Mouse (Mus musculus): ENCODE measurements at regions not wholly inside any gene's neighbourhood (a gene's known extent, or its start where the extent isn't known, plus 50 kb on each side); places are given as distances from the start of the nearest gene placed in this dataset.

GRCm38 (mm10) chr11:111722276-111722675 lies 656.3 kb downstream of the Kcnj2 start:
- no peak for DNase-seq (ENCODE audit: low spot score)

DNA sequence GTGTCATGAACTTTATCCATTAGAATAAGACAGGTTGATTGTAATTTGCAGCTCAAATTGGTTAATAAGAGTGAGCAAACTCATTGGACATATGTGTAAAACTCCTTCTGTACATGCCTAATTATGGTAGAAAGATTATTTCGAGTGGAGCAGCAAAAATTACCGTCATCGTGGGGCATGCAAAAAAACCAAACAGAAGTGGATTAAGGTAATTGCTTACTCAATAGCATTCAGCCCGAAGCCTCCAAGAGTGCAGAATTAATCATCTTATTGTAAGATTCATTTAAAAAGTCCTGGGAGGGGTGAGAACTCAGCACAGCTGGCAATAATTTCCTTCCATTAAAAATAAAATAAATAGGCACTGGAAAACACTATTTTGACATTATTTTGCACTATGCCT lies 662.2 kb downstream of the Kcnj2 start:
- DNase-seq (ENCODE audit: low spot score) = no peak

- no peak for DNase-seq (ENCODE audit: low spot score)
Measured at GRCm38 (mm10) chr11:111732096-111732495, 666.1 kb downstream of the Kcnj2 start.

- no peak for DNase-seq (ENCODE audit: low spot score)
Measured at GRCm38 (mm10) chr11:111735446-111735845, 669.5 kb downstream of the Kcnj2 start.

DNA sequence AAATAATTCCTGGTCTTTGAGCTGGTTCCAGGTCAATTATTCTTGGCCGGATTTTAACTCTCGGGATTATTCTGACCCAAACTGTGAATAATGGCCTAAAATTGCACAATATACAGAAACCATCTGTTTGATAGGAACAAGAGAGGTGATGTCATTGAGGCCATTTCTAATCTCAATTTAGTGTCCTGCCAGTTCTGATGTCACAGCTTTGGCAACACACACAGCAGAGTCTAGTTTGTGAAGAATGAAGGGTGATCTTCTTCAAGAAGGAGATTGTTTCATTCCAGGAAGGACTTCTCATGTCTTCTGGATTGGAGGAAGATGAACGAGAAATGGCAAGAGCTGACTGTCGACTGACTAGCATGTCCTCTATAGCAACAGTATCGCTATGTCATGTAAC lies 670.0 kb downstream of the Kcnj2 start:
- DNase-seq (ENCODE audit: low spot score) = no peak

GRCm38 (mm10) chr11:111743356-111743755 lies 677.4 kb downstream of the Kcnj2 start:
- no peak for DNase-seq (ENCODE audit: low spot score)

GRCm38 (mm10) chr11:111747262-111747946 lies 681.4 kb downstream of the Kcnj2 start:
- no peak for DNase-seq (ENCODE audit: low spot score)

DNA sequence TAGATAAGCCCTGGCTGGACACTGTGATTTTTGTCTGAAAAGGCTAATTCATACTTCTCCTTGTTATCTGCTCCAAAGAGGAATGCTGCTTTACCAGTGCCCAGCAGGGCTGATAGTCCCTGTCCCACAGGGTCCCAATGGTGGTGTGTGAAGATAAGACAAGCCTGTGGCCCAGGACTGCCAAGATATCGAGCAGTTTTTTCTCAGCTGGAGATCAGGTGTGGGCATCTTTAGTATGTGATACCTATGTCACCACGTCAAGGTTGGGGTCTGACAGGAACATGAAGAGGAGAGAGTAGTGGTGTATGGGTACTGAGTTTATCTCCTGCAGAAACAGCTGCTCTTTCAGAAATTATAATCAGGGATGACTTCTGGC lies 682.0 kb downstream of the Kcnj2 start:
- no peak for DNase-seq (ENCODE audit: low spot score)

GRCm38 (mm10) chr11:111748496-111748895 lies 682.5 kb downstream of the Kcnj2 start:
- no peak for DNase-seq (ENCODE audit: low spot score)

GRCm38 (mm10) chr11:111754735-111755134 lies 688.8 kb downstream of the Kcnj2 start:
- DNase-seq (ENCODE audit: low spot score) = no peak

- DNase-seq (ENCODE audit: low spot score) = no peak
Measured at GRCm38 (mm10) chr11:111763081-111763480, 697.1 kb downstream of the Kcnj2 start.

DNA sequence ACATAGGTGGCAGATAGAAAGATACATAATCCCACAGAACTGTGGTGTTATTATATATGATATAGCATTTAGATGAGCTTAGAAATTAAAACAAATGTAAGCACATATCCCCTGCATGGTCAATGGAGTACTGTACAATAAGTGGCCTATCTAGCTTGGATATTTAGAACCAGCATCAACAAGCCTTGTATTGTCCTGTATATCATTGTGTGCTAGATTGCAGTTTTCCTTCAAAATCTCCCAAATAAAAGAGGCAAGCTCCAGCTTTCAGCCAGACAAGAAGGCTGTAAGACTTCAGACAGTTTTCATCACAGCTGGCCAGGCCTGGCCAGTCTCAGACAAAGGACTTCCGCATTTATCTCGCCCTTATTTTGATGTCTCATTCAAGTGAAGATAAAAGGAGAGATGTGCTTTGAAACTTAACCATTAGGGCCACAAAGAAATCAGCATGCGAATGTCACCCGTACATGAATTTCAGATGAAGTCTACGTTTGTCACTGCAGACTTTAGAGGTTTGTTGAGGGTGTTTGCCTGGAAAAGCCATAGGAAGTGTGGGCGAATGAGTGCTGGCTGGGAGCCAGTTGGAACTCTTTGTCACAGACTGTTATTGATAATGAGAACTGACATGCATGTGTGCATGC lies 700.5 kb downstream of the Kcnj2 start:
- DNase-seq (ENCODE audit: low spot score) = no peak

GRCm38 (mm10) chr11:111767012-111767392 lies 701.0 kb downstream of the Kcnj2 start:
- no peak for DNase-seq (ENCODE audit: low spot score)

DNA sequence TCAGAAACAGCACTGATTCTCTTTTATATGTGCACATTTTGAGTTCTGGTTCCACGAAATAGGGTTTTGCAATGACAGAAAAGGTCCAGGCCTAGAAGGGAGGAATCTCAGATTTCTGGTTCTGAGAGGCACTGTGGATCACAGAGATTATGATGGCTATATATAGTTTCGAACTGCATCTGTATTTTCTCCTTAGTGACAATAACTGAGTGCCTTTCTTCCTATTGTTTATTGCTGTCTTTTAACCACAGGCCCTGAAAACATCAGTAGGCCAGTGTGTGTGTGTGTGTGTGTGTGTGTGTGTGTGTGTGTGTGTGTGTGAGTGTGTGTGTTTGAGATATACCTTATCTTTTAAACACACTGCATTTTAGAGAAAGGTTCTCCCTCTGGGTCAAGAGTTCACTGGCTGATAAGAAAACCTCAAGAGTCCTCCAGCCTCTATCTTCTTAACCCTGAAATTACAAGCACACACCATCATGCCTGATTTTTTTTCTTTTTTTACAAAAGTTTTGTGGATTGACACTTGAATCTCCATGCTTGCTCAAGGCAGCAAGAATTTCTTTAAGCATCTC lies 708.2 kb downstream of the Kcnj2 start:
- DNase-seq (ENCODE audit: low spot score) = peak; percentile 23

GRCm38 (mm10) chr11:111781321-111781720 lies 715.4 kb downstream of the Kcnj2 start:
- no peak for DNase-seq (ENCODE audit: low spot score)

DNA sequence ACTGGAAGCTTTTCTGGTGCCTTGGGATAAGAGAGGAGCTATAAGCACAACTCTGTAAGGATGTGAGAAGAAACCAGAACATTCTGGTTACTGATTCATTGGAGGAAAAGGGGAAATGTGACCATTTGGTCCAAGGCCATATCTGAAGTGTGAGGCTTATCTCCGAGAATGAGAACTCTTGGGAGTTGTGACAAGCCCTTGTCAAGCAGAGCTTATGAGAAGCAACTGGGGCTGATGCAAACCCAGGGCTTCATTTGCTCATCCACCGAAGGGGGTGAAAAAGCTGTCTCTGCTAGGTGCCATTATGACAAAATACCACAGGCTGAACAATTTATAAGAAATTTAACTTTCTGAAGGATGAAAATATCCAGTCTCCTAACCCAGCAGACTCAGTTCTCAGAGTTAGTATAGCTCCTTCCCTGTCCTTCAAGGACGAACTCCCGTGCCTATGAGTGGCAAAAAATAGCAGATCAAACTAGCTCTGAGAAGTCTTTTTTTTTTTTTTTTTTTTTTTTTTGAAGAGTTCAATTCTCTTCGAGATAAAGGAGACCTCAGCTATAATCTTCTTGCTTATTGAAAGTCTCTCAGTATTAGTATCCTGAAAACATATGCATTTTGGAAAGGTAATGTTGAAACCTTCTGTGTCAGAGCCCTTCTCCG lies 725.4 kb downstream of the Kcnj2 start:
- no peak for DNase-seq (ENCODE audit: low spot score)

DNA sequence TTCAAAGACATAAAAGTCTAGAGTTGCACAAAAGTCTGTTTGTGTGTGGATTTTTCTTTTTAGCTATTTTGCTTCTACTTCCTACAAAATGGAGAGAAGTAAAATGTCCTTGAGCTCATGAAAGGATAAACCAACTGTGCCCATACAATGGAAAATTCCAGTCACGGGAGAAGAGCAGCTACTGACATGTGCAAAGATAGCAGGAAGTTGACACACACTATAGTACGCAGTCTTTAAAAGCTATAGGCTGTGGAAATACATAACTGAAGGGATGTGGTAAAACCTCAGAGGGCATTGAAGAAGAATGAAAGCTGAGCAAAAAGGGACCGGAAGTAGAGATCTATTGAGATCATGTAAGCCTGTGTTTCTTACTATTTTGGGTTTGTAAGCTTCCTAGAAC lies 735.1 kb downstream of the Kcnj2 start:
- no peak for DNase-seq (ENCODE audit: low spot score)

DNA sequence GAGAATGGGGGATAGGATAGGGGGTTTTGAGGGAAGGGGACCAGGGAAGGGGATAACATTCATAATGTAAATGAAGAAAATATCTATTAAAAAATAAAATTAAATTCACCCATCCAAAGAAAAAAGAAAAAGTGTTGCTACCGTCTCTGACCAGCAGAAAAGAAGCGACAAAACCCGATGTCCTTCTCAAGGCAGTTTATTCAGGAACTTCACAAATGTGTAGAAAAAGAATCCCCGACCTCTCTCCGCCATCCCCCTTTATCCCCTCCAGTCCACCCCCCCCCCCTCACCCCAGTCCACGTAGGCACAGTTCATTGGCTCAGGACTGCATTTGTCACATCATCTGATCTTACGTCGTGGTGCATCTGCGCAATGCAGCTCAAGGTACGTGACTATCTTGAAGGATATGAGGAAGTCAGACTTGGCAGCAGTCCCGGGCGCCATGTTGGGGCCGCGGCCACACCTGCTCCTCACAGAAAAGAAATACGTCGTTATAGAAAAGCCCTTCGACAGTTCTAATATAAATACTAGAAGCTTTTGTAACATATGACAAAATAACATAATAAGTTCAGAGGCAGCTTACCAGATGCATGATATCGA lies 750.3 kb downstream of the Kcnj2 start:
- no peak for DNase-seq (ENCODE audit: low spot score)

- DNase-seq (ENCODE audit: low spot score) = no peak
Measured at GRCm38 (mm10) chr11:111818124-111818523, 752.2 kb downstream of the Kcnj2 start.

- DNase-seq (ENCODE audit: low spot score) = no peak
Measured at GRCm38 (mm10) chr11:111820356-111820755, 754.4 kb downstream of the Kcnj2 start.

DNA sequence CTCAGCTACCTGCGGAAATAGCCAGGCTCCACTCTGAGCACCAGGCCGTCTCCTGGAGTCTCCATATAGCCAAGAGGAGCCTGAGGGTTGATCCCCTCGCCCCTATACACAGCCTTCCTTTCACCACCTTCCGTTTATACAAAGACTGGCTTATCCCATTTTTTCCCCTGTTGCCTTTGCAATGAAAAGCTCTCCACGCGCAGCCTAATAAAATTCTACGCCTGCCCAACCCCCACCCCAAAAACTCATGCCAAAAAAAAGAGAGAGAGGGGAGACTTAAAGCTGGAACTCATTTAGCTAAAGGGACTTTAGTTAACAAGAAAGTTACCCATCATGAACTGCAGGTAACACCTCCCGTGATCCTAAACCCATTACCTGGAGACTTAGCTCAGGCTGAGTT lies 762.5 kb downstream of the Kcnj2 start:
- no peak for DNase-seq (ENCODE audit: low spot score)

- DNase-seq (ENCODE audit: low spot score) = no peak
Measured at GRCm38 (mm10) chr11:111838996-111839395, 773.0 kb downstream of the Kcnj2 start.

All from c-Kit-positive CD71-positive TER-119-positive erythroid progenitor cells, embryonic 14.5 days (primary cell).